Mouse (Mus musculus): Measurements from ENCODE around the gene Brd3. TPM values are rescaled to one million over a fixed set of nuclear protein-coding genes. Genes with fewer than 3 reads are reported as not detected.

Gene Brd3
- polyA plus RNA-seq, 1 experiment from 2014 or later, result 76.2 TPM

- ATAC-seq (ENCODE audit: insufficient read depth, low FRiP score, low read depth), result no peak
- H3K9ac ChIP-seq, result no peak overlapping the region
- no peaks in the 10 kb centered on the region for H3K27me3 ChIP-seq (replicated peaks)
- H3K27ac ChIP-seq, result 0 out of 2 replicates have a peak overlapping the region, but pooled peaks have one; percentile 11
- no peak overlapping the region for H3K4me2 ChIP-seq
- H3K4me1 ChIP-seq, result peaks cover 37% of the 10 kb centered on the region
- 37% methylated on average over 5 of the region's 5 CpGs for WGBS
- H3K36me3 ChIP-seq, result no peaks in the 10 kb centered on the region
- no peaks in the 10 kb centered on the region for H3K9me3 ChIP-seq
- no peak overlapping the region for H3K4me3 ChIP-seq (replicated peaks)
Observed at GRCm38 (mm10) chr2:27405094-27405884, 102.2 kb downstream of the Brd3 start.

- H3K27ac ChIP-seq, result no peak overlapping the region
- 46% methylated on average over 6 of the region's 6 CpGs for WGBS
- H3K4me2 ChIP-seq, result no peak overlapping the region
- H3K4me3 ChIP-seq (replicated peaks), result no peak overlapping the region
- 0 out of 2 replicates have a peak, but pooled peaks cover 6% of the 10 kb centered on the region for H3K36me3 ChIP-seq
- no peak overlapping the region for H3K9ac ChIP-seq
- no peaks in the 10 kb centered on the region for H3K27me3 ChIP-seq (replicated peaks)
- H3K4me1 ChIP-seq, result peaks cover 35% of the 10 kb centered on the region
- no peaks in the 10 kb centered on the region for H3K9me3 ChIP-seq
- ATAC-seq (ENCODE audit: insufficient read depth, low FRiP score, low read depth), result no peak
Observed at GRCm38 (mm10) chr2:27404375-27405093, 102.9 kb downstream of the Brd3 start.

- peaks cover 33% of the 10 kb centered on the region for H3K4me1 ChIP-seq
- H3K4me3 ChIP-seq (replicated peaks), result no peak overlapping the region
- no peak overlapping the region for H3K27ac ChIP-seq
- no peaks in the 10 kb centered on the region for H3K9me3 ChIP-seq
- H3K27me3 ChIP-seq (replicated peaks), result no peaks in the 10 kb centered on the region
- H3K9ac ChIP-seq, result no peak overlapping the region
- no peak for ATAC-seq (ENCODE audit: insufficient read depth, low FRiP score, low read depth)
- 0 out of 2 replicates have a peak, but pooled peaks cover 6% of the 10 kb centered on the region for H3K36me3 ChIP-seq
- H3K4me2 ChIP-seq, result no peak overlapping the region
- 69% methylated on average over 2 of the region's 2 CpGs for WGBS
Observed at GRCm38 (mm10) chr2:27401544-27401943, 105.9 kb downstream of the Brd3 start.

GRCm38 (mm10) chr2:27400083-27400482 lies 107.4 kb downstream of the Brd3 start:
- no peak for ATAC-seq (ENCODE audit: insufficient read depth, low FRiP score, low read depth)
- Histone ChIP-seq H3K27me3 (replicated peaks) (no peaks in the 10 kb centered on the region), H3K9ac (no peak overlapping the region), H3K9me3 (no peaks in the 10 kb centered on the region), H3K4me1 (peaks cover 27% of the 10 kb centered on the region), H3K36me3 (0 out of 2 replicates have a peak, but pooled peaks cover 6% of the 10 kb centered on the region), H3K4me3 (replicated peaks) (no peak overlapping the region), H3K4me2 (no peak overlapping the region), H3K27ac (no peak overlapping the region)
- 88% methylated on average over 2 of the region's 2 CpGs for WGBS

DNA sequence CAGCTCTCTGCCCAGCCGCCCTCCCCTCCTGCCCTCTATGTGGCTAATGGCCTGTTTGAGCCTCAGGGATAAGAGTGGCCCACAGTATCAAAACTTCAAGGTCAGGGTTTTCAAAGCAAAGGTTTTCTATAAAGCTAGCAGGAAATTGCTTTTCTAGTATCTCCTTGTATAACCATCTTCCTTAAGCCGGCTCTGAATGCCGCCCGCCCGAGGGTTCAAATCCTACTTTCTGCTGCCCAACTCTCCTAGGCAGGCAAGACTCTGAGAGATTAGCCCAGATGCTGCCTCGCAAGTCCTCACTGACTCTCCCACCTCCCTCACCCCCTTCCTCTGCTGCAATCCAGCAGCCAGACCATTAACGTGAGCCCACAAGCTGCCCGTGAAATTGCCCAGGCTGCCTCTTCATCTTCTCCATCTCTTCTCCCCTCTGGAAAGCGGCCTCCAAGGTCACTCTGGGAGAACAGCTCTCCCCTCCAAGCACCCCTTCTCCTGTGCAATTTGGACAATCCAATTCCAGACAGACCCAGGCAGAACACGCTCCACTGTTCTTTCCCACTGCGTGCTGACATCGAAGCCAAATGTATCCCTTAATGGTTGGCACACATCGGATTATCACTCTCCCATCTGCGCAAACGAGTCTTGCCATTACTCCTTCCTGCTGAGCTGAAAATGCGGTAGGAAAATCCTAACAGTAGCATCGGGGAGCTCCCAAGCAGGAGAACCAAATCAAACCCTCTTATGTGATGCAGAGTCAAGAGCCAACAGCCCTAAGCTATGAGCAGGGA lies 110.6 kb downstream of the Brd3 start:
- 70% methylated on average over 17 of the region's 17 CpGs for WGBS

More for the DNA sequence above, 110.6 kb downstream of the Brd3 start:
- H3K4me1 ChIP-seq, result peaks cover 17% of the 10 kb centered on the region
- 0 out of 2 replicates have a peak, but pooled peaks cover 6% of the 10 kb centered on the region for H3K36me3 ChIP-seq
- H3K27ac ChIP-seq, result no peak overlapping the region
- H3K9ac ChIP-seq, result no peak overlapping the region
- H3K4me3 ChIP-seq (replicated peaks), result no peak overlapping the region
- no peaks in the 10 kb centered on the region for H3K27me3 ChIP-seq (replicated peaks)
- no peak for ATAC-seq (ENCODE audit: insufficient read depth, low FRiP score, low read depth)
- no peaks in the 10 kb centered on the region for H3K9me3 ChIP-seq
- no peak overlapping the region for H3K4me2 ChIP-seq

Small RNA genes within 50 kb of the gene (microRNA-seq; reads per million reads assigned to microRNA genes)
- gene Gm24049 (not detected), gene Mir7578 (not detected)

Other genes starting within 250 kb of the Brd3 start
- 7.0 and 7.8 TPM in 2 replicates for gene Vav2, start 80.6 kb downstream of the Brd3 start, polyA plus RNA-seq (2015; fragmentation: Nextera tagmentation; extraction: Ambion mirVana)
- gene Brd3os, start 65.3 kb downstream of the Brd3 start, polyA plus RNA-seq (2015; fragmentation: Nextera tagmentation; extraction: Ambion mirVana), result 7.1 and 7.2 TPM in 2 replicates
- gene Wdr5, start 7.5 kb upstream of the Brd3 start, polyA plus RNA-seq (2015; fragmentation: Nextera tagmentation; extraction: Ambion mirVana), result 49.2 and 52.0 TPM in 2 replicates
- gene Rxra, start 168.8 kb upstream of the Brd3 start, polyA plus RNA-seq (2015; fragmentation: Nextera tagmentation; extraction: Ambion mirVana), result 12.4 and 13.0 TPM in 2 replicates